Mouse (Mus musculus): Measurements from ENCODE around the gene Cpsf4l.

DNA sequence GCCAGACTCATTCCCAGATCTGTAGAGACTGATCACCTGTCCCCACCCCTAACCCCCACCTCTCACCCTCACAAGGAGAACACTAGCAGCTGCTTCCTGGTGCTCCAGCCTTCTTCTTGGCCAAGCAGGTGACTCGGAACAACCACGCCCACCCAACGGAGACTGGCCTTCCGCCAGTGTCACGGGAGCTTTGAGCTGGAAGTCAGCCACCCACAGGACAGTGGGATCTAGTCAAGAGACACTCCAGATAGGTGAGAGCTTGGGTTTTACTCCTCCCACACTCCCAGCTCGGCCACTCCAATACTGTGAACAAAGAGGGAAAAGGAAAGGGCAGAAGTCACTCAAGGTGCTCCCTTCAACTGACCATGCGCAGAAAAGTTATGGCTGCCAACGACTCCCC is 29.4 kb upstream of the Cpsf4l start:
- TF ChIP-seq CTCF (IDR thresholded peaks at IDR 0.05; ENCODE audit: low read depth) (no peak), EP300 (IDR thresholded peaks at IDR 0.05; ENCODE audit: low read depth) (no peak)
